Mouse (Mus musculus): Measurements from ENCODE around the gene Hnf1a. TPM values are rescaled to one million over a fixed set of nuclear protein-coding genes. Genes with fewer than 3 reads are reported as not detected.
"Not testable (repeated sequence)": the region's sequence is repeated elsewhere in the genome, so short reads cannot be mapped to it uniquely, and the experiment has no call there.

Hnf1a gene
- total RNA-seq, 1 experiment from 2014 or later, result not detected

GRCm38 (mm10) chr5:114945072-114945471 lies 25.8 kb downstream of the Hnf1a start:
- DNase-seq, result no peak

DNA sequence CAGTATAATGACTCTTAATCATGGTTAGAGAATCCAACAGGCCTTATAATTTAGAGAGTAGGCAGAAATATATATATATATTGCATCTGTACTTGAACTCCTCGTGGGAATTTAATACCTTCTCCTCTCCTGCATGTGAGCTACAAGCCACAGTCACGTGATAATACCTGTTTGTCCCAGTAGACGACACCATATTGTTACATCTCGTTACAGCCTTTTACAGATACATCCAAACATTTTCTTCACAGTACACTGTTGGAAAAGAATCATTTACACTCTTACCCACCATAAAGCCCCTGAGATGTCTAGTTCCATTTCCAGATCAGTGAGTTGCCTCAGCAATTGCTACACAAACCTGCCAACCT lies 28.1 kb downstream of the Hnf1a start:
- DNase-seq, result no peak

GRCm38 (mm10) chr5:114942074-114942765 lies 28.7 kb downstream of the Hnf1a start, which contains the start of gene 2210016L21Rik:
Gene 2210016L21Rik, plus strand, starts transcription at chr5:114942158.
- DNase-seq, result peak; percentile 77

- DNase-seq, result not testable (repeated sequence)
These were observed 29.8 kb downstream of the Hnf1a start for GRCm38 (mm10) chr5:114941138-114941537.

- no peak for DNase-seq
These were observed 35.1 kb downstream of the Hnf1a start for GRCm38 (mm10) chr5:114935838-114936237.

DNA sequence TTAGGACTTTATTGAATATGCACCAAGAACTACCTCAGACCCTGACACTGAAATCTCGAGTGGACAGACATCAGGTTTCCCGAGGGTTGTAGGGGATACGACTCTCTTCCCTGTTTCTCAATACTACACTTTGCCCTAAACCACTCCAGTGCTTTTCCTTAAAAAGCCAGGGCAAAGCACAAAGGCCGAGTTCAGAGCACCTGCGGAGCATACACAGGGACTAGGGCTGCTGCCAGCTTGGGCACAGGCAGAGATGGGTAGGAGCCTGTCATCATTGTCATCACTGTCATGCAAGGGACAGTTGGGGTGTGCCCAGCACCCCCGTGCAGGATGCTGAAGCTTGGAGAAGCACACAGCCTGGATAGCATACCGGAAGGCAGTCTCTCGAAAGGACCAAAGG lies 37.7 kb downstream of the Hnf1a start:
- DNase-seq, result no peak

DNA sequence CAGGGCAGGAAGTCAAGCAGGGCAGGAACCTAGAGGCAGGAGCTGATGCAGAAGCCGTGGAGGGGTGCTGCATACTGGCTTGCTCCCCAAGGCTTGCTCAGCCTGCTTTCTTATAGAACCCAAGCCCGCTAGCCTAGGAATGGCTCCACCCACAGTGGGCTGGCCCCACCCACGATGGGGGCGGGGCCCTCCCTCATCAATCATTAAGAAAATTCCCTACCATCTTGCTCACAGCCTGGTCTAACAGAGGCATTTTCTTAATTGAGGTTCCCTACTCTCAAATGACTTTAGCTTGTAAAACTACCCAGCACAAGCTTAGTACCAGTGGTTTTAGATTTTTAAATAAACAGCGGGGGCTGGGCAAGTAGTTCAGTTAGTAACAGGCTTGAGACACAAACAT lies 39.3 kb downstream of the Hnf1a start:
- DNase-seq, result no peak

GRCm38 (mm10) chr5:114926753-114927152 lies 44.1 kb downstream of the Hnf1a start:
- no peak for DNase-seq

GRCm38 (mm10) chr5:114926153-114926684 lies 44.7 kb downstream of the Hnf1a start:
- no peak for DNase-seq

DNA sequence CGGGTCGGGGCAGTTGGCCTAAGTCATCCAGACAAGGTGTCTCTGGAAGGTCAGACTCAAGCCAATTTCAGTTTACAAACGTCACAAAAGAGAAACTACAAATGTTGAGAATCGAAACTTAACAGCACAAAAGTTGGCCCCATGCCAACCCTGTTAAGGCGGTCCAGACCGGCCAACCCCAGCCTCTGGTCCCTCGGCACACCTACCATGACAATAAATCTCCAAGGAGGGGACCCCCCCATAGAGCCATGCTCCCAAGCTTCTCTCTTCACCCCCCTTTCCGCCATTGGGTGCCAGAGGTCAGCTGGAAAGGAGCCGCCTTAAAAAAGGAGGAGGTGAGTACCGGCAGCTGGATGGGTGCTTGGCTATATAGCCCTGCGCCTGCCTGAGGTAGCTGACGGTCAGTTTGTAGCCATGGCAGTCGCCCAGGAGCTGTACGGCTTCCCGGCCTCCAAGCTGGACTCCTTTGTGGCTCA lies 47.9 kb downstream of the Hnf1a start, which contains the start of gene Oasl1:
Gene Oasl1 (plus strand): TSS at position 243 of the 476 bp plus-strand sequence.
- DNase-seq, result peak; percentile 43

DNA sequence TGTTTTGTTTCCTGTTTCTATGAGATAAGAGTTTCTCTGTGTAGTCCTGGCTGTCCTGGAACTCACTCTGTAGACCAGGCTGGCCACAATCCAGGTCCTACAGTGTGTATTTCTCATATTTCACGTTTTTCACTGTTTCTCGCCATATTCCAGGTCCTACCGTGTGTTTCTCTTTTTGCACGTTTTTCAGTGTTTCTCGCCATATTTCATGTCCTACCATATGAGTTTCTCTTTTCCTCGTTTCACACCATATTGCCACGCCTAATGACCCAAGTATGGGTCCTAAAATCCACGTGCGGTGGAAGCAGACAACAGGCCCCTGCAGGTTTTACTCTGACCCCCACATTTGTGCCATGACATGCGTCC lies 48.5 kb downstream of the Hnf1a start:
- DNase-seq, result no peak

DNA sequence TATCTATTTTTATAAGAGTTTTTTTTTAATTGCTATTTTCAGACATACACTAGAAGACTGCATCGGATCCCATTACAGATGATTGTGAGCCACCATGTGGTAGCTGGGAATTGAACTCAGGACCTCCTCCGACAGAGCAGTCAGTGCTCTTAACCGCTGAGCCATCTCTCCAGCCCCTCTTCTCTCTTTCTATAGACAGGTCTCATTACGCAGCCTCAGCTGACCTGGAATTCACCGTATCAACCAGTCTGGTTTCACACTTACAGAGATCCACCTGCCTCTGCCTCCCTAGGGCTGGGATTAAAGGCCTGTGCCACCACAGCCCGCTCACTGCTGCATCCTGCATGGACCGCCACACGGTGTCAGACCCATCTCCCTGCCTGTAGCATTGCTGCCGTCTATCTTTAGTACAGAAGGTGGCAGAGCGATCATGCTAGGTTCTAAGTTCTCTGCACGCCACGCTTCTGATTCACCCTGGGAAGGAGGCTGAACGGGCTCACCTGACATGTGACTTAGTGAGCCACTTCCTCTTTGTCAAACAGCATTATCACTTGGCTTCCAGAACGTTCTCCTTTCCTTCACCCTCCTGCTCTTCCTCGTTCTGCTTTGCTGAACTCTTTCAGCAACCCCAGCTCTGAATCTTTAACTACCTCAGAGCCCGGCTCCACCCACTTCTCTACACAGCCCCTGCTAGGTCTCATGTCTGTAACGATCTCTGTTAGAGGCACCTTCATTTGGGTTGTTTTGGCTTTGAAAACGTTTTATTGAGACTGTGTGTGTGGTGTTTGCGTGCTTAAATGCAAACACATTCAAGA lies 49.1 kb downstream of the Hnf1a start:
- DNase-seq, result no peak

DNA sequence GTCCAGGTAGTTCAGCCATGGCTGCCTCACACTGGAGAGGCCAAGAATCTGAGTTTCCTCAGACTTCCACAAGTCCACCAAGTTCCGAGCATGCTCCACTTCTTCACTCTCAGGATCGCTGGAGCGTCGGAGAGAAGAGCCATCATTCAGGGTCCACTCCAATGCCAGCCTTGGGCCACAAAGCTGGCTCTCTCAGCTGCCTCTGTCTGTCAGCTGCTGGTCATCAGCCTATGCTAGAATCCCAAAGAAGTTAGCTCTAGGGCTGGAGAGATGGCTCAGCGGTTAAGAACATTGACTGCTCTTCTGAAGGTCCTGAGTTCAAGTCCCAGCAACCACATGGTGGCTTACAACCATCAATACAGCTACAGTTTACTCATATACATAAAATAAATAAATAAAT lies 53.5 kb downstream of the Hnf1a start:
- DNase-seq, result not testable (repeated sequence)

GRCm38 (mm10) chr5:114916777-114917176 lies 54.1 kb downstream of the Hnf1a start:
- DNase-seq, result no peak

DNA sequence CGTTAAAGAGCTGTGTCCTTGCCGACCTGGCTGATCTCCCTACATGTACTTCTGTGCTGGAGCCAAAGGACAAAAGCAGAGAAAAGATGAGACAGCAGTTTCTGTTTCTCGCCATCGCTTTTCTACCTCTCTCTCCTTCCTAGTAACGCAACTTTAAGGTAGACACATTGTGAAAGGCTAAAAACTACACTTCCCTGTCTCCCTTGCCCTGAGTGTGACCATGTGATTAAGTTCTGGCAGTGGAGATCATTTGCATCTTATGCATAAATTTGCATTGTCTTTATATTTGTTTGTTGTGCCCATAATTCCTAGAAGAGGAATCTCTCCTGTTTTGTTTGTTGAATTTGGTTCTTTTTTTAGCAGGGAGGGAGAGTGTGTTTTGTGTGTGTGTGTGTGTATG lies 55.0 kb downstream of the Hnf1a start:
- no peak for DNase-seq

DNA sequence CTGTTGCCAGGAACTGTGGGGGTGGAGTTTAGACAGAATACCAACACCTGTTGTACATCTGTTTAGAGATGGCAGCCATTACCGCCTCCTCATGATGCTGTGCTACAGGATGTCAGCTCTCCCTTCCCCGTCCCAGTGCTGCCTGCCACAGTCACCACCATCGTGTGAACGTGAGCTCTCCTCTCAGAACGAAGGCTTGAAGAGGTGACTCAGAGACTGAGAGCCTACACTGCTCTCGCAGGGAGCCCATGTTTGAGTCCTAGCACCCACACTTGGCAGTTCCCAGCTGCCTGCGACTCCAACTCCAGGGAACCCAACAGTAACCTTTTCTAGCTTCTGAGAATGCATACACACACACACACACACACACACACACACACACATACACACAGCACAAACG lies 56.0 kb downstream of the Hnf1a start:
- no peak for DNase-seq

- no peak for DNase-seq
These were observed 57.2 kb downstream of the Hnf1a start for GRCm38 (mm10) chr5:114913686-114914085.

DNA sequence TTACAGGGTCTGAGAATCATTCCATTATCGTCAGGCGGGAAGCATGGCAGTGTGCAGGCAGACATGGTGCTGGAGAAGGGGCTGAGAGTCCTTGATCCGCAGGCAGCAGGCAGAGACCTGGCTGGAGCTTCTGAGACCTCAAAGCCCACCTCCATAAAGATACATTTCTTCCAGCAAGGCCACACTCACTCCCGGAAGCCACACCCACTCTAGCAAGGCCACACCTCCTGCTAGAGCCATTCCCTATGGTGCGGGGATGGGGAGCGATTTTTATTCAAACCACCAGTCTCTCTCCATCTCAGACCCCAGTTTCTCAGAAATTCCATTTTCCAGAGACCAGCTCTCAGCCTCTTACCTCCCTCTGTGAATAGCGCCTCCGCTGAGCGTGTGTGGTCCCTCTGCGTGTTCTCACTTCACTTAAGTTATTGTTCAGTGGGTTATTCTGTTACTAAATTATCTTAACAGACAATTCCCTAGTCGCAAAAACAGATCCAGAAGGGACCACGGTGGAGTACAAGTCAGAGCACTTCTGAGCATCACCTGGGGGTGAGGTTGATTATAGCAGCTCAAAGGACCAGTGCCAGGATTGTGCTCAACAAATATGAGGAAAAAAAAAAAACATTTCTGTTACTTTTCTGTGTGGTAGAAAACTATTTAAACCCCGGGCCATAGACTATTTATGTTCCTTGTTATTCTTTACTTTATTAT lies 62.1 kb downstream of the Hnf1a start:
- no peak for DNase-seq

DNA sequence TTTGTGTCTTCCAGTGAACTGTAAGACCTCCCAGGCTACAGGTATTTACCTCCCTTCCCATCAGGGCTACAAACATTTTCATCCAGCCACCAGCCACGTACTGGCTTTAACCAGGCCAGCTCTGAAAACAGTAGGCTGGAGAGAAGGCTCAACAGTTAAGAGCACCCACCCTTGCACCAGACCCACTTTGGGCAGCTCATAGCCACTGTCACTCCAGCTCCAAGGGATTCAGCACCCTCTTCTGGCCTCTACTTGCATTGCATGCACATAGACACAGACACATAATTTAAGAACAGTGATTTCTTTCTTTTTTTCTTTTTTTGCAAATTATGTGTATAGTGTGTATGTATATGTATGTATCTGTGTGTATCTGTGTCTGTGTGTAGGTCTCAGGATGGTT lies 68.5 kb downstream of the Hnf1a start:
- DNase-seq, result peak; percentile 35

Data from adrenal gland, postnatal 25 days (tissue).